Mouse (Mus musculus): ENCODE measurements around the gene Cyp26c1. TPM values are rescaled to one million over a fixed set of nuclear protein-coding genes. Genes with fewer than 3 reads are reported as not detected.

Gene Cyp26c1
- total and polyA plus RNA-seq, 2 experiments from 2014 or later = not detected

DNA sequence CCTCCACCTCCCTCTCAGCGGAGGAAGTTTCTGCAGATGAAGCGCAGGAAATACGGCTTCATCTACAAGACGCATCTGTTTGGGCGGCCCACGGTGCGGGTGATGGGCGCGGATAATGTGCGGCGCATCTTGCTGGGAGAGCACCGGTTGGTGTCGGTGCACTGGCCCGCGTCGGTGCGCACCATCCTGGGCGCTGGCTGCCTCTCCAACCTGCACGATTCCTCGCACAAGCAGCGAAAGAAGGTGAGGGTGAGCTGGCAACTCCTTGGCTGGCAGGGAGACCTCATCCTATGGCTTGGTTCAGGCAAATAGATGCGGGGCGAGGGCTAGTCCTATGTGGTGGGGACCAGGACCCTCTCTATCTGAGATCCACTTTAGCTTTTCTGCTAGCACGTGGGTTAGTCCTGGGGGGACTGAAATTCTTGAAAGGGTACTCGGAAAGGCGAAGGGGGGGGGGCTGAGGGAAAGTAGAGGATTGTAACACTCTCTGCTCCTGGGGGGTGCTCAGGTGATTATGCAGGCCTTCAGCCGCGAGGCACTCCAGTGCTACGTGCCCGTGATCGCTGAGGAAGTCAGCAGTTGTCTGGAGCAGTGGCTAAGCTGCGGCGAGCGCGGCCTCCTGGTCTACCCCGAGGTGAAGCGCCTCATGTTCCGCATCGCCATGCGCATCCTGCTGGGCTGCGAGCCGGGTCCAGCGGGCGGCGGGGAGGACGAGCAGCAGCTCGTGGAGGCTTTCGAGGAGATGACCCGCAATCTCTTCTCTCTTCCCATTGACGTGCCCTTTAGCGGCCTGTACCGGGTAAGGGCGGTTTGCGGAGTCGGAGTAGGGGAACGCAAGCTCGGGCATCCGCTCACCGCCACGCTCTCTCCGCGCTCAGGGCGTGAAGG is 13.1 kb downstream of the Cyp26c1 start:
- H3K27ac ChIP-seq (ENCODE audit: low read depth, low read length) = no peak overlapping the region
- peak overlapping the region; percentile 36 for H3K4me3 ChIP-seq (ENCODE audit: low read depth, low read length)
- H3K4me2 ChIP-seq (ENCODE audit: low read depth) = peak overlapping the region; percentile 65
- 2% methylated on average over 62 of the region's 63 CpGs for WGBS
- TF ChIP-seq CTCF (IDR thresholded peaks at IDR 0.05; ENCODE audit: low read depth) = no peak
- no peak overlapping the region for H3K9ac ChIP-seq
- peaks cover 92% of the 10 kb centered on the region for H3K27me3 ChIP-seq (ENCODE audit: insufficient read depth, low read length)
- no peaks in the 10 kb centered on the region for H3K36me3 ChIP-seq (ENCODE audit: insufficient read depth)
- ATAC-seq (peak; percentile 42), DNase-seq (peak; percentile 30)
- H3K9me3 ChIP-seq (ENCODE audit: low read length) = no peaks in the 10 kb centered on the region
- H3K4me1 ChIP-seq (ENCODE audit: insufficient read depth) = no peaks in the 10 kb centered on the region

DNA sequence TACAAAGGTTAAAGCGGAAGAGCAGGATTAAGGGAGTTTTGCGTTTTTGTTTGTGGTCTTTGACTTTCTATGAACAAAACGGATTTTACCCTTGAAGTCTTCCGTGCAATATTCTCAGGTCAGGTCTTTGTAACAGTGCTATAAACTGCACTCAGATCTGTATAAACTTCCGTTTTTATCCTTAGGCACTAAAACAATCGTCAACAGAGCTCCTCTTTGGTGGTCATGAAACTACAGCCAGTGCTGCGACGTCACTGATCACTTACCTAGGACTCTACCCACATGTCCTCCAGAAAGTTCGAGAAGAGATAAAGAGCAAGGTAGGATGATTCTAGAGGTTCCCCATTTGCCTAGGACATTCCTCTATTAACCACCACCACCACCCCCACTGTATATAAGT is 14.3 kb downstream of the Cyp26c1 start:
- Histone ChIP-seq H3K4me3 (ENCODE audit: low read depth, low read length) (no peak overlapping the region), H3K4me1 (ENCODE audit: insufficient read depth) (no peaks in the 10 kb centered on the region), H3K4me2 (ENCODE audit: low read depth) (no peak overlapping the region), H3K36me3 (ENCODE audit: insufficient read depth) (no peaks in the 10 kb centered on the region), H3K27ac (ENCODE audit: low read depth, low read length) (no peak overlapping the region), H3K9me3 (ENCODE audit: low read length) (no peaks in the 10 kb centered on the region), H3K9ac (no peak overlapping the region), H3K27me3 (ENCODE audit: insufficient read depth, low read length) (peaks cover 83% of the 10 kb centered on the region)
- no peak for TF ChIP-seq CTCF (IDR thresholded peaks at IDR 0.05; ENCODE audit: low read depth)
- no peak for DNase-seq
- no peak for ATAC-seq
- 19% methylated on average over 9 of the region's 9 CpGs for WGBS

DNA sequence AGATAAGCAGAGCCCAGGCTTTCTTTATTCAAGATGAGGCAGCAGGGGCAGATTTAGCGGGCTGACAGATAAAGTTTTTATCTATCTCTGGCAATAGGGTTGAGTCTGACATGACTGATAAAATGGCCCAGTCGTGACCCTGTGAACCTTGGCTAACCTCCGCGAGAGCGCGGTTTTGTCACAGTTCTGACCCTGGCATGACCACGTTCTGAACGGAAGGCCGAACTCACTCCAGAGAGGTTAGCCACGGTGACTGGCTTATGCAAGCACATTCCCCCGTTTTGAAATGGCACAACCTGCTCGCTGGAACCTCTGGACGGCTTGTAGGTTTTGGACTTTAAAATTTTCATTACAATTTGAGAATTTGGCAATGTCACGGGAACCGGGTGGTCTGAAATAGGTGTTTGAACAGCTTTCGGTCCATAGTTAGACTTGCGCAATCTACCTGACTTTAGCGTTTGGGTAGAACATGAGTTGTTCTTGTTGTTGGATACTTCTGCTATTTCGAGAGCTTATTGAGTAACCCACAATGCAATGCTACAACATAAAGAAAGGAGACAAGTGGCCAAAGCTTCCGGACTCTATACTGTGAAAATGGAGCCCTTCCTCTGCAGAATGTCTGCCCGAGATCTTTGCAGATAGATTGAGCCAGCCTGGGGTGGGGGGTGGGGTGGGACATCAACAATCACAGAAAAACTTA is 17.1 kb downstream of the Cyp26c1 start:
- H3K4me3 ChIP-seq (ENCODE audit: low read depth, low read length) = no peak overlapping the region
- peaks cover 55% of the 10 kb centered on the region for H3K27me3 ChIP-seq (ENCODE audit: insufficient read depth, low read length)
- H3K9ac ChIP-seq = no peak overlapping the region
- no peak for DNase-seq
- H3K9me3 ChIP-seq (ENCODE audit: low read length) = no peaks in the 10 kb centered on the region
- H3K27ac ChIP-seq (ENCODE audit: low read depth, low read length) = no peak overlapping the region
- H3K4me1 ChIP-seq (ENCODE audit: insufficient read depth) = no peaks in the 10 kb centered on the region
- no peak for TF ChIP-seq CTCF (IDR thresholded peaks at IDR 0.05; ENCODE audit: low read depth)
- H3K4me2 ChIP-seq (ENCODE audit: low read depth) = no peak overlapping the region
- WGBS = 84% methylated on average over 21 of the region's 21 CpGs
- no peak for ATAC-seq
- no peaks in the 10 kb centered on the region for H3K36me3 ChIP-seq (ENCODE audit: insufficient read depth)

DNA sequence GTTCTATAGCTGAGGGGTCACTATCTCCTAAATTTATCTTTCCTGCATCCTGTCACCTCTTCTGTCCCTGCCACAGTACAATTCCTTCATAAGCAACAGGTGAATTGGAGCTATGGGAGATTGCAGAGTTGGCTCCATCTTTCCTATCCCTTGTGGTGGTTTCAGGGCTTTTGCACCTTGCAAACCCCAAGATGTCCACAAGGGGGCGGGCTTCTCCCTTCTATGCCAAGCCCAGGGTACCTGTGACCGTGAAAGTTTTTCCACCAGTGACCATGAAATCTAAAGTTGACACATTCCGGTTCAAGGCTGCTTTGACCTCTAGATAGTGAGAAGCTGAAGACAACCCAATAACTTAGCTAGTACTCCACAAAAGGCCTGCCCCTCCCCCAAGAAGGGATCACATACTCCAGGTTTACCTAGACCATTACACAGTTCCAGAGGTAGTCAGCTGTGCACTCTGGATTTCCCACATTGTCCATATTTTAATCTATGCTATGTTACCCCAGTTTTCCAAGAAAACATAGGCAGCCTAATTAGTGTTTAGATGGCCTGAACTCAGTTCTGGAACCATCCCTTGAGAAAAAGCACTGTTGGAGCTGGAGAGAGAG is 18.6 kb downstream of the Cyp26c1 start:
- peak; percentile 86 for TF ChIP-seq CTCF (IDR thresholded peaks at IDR 0.05; ENCODE audit: low read depth)

DNA sequence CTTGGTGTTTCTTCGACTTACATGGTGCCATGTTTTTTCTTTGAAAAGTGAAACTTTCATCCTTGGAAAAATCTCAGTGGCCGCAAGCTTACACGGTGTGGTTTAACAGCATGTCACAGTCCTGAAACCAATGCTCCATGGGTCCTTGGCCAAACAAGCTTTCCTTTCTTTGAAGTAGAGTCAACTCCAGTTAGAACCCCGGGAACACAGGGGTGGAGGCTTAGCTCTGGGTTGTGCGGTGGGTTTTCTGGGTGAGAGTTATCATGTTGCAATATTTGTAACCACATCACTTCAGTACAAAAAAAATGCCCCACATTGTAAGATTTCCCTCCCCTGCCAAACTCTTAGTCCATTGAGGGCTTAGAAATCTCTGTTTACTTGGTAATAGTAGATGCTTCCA is 20.3 kb downstream of the Cyp26c1 start:
- no peaks in the 10 kb centered on the region for H3K4me1 ChIP-seq (ENCODE audit: insufficient read depth)
- TF ChIP-seq CTCF (IDR thresholded peaks at IDR 0.05; ENCODE audit: low read depth) = no peak
- WGBS = 91% methylated on average over 5 of the region's 5 CpGs
- H3K9ac ChIP-seq = no peak overlapping the region
- H3K4me3 ChIP-seq (ENCODE audit: low read depth, low read length) = no peak overlapping the region
- H3K9me3 ChIP-seq (ENCODE audit: low read length) = no peaks in the 10 kb centered on the region
- no peaks in the 10 kb centered on the region for H3K36me3 ChIP-seq (ENCODE audit: insufficient read depth)
- DNase-seq = no peak
- ATAC-seq = no peak
- peaks cover 24% of the 10 kb centered on the region for H3K27me3 ChIP-seq (ENCODE audit: insufficient read depth, low read length)
- no peak overlapping the region for H3K27ac ChIP-seq (ENCODE audit: low read depth, low read length)
- no peak overlapping the region for H3K4me2 ChIP-seq (ENCODE audit: low read depth)

More for the DNA sequence above, 18.6 kb downstream of the Cyp26c1 start:
- H3K27ac ChIP-seq (ENCODE audit: low read depth, low read length) = no peak overlapping the region
- H3K9me3 ChIP-seq (ENCODE audit: low read length) = no peaks in the 10 kb centered on the region
- H3K4me1 ChIP-seq (ENCODE audit: insufficient read depth) = no peaks in the 10 kb centered on the region
- DNase-seq (peak; percentile 61), ATAC-seq (peak; percentile 63)
- H3K36me3 ChIP-seq (ENCODE audit: insufficient read depth) = no peaks in the 10 kb centered on the region
- H3K4me2 ChIP-seq (ENCODE audit: low read depth) = no peak overlapping the region
- peaks cover 40% of the 10 kb centered on the region for H3K27me3 ChIP-seq (ENCODE audit: insufficient read depth, low read length)
- H3K9ac ChIP-seq = no peak overlapping the region
- WGBS = 9% methylated on average over 3 of the region's 3 CpGs
- no peak overlapping the region for H3K4me3 ChIP-seq (ENCODE audit: low read depth, low read length)

DNA sequence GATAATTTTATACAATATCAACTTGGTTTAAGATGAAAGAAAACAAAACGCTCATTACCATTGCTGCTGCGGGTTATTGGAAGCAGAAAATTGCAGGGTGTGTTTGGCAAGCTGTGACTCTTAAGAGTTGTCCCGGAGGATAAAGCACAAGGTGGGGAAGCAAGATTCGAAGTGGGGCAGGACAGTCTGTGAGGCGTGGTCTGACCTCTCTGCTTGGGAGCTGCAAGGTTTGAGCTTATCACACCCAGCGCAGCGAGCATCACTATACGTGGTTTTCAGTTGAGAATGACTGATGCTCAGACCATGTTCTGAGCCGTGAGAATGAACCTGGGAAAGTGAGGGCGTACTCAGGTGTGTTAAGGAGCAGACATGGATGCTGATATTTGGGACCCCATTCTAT is 29.3 kb downstream of the Cyp26c1 start:
- H3K4me1 ChIP-seq (ENCODE audit: insufficient read depth) = no peaks in the 10 kb centered on the region
- 53% methylated on average over 10 of the region's 10 CpGs for WGBS
- no peak overlapping the region for H3K4me3 ChIP-seq (ENCODE audit: low read depth, low read length)
- no peak for ATAC-seq
- H3K27me3 ChIP-seq (ENCODE audit: insufficient read depth, low read length) = no peaks in the 10 kb centered on the region
- no peak for TF ChIP-seq CTCF (IDR thresholded peaks at IDR 0.05; ENCODE audit: low read depth)
- DNase-seq = no peak
- no peak overlapping the region for H3K4me2 ChIP-seq (ENCODE audit: low read depth)
- H3K9ac ChIP-seq = no peak overlapping the region
- H3K27ac ChIP-seq (ENCODE audit: low read depth, low read length) = no peak overlapping the region
- no peaks in the 10 kb centered on the region for H3K9me3 ChIP-seq (ENCODE audit: low read length)
- no peaks in the 10 kb centered on the region for H3K36me3 ChIP-seq (ENCODE audit: insufficient read depth)

DNA sequence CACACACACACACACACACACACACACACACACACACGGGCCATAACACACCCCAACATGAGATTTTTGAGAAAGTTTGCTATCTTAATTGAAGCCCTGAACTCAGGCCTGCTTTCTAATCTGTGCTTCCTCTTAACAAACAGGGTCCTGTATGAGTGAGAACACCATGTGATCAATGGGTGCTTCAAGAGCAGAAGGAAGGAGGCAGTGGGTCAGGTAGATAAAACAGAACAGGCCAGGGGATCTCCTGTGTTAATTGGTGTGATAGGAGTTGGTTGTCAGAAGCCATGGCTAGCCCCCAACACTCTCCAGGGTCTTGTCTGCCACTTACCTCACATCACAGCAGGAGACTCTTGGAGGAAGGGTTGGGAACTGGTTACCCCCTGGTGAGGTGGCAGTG is 30.6 kb downstream of the Cyp26c1 start:
- Histone ChIP-seq H3K27ac (ENCODE audit: low read depth, low read length) (no peak overlapping the region), H3K4me3 (ENCODE audit: low read depth, low read length) (no peak overlapping the region), H3K9me3 (ENCODE audit: low read length) (no peaks in the 10 kb centered on the region), H3K4me1 (ENCODE audit: insufficient read depth) (no peaks in the 10 kb centered on the region), H3K27me3 (ENCODE audit: insufficient read depth, low read length) (no peaks in the 10 kb centered on the region), H3K9ac (no peak overlapping the region), H3K36me3 (ENCODE audit: insufficient read depth) (no peaks in the 10 kb centered on the region), H3K4me2 (ENCODE audit: low read depth) (no peak overlapping the region)
- no peak for TF ChIP-seq CTCF (IDR thresholded peaks at IDR 0.05; ENCODE audit: low read depth)
- DNase-seq (no peak), ATAC-seq (no peak)
- 79% methylated on average over 1 of the region's 1 CpGs for WGBS
